Mouse (Mus musculus): ENCODE results near the gene Btbd9.

Gene Btbd9

GRCm38 (mm10) chr17:30244651-30245307, 331.5 kb downstream of the Btbd9 start:
- DNase-seq (ENCODE audit: low read depth, low spot score), result no peak

DNA sequence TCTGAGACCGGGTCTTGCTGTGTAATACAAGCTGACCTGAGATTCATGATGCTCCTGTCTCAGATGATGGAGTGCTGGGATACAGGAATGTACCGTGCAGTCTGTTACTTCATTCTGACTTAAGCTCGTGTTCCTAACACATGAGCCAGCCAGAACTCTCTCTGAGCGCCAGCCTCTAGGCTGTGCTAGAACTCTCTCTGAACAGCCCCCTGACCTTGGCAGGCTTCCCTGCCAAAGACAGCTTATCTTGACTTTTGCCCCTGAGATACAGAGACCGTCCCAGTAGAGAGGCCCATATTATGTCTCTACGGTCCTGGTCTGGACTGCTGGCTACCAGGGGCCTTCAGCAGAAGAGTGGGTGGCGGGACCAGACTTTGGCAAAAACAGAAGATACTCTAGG, 332.7 kb downstream of the Btbd9 start:
- no peak for DNase-seq (ENCODE audit: low read depth, low spot score)

DNA sequence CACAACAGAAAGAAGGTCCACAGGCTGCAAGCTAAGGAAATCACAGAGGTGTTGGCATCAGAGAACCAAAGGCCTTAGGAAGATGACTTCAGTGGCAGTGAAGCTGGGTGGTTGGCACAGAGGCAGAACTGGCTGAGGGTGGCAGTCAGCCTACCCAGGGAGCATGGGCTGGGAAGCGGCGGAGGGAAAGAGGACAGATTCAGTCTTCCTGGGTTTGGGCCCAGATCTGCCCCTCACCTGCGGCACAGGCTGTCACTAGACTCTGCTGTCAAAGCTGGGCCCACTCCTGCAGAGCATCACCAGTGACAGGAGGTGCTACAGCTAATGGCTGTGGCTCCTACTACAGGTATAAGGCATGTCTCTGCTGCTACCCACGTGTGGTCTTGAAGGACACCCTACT, 333.6 kb downstream of the Btbd9 start:
- DNase-seq (ENCODE audit: low read depth, low spot score), result no peak

DNA sequence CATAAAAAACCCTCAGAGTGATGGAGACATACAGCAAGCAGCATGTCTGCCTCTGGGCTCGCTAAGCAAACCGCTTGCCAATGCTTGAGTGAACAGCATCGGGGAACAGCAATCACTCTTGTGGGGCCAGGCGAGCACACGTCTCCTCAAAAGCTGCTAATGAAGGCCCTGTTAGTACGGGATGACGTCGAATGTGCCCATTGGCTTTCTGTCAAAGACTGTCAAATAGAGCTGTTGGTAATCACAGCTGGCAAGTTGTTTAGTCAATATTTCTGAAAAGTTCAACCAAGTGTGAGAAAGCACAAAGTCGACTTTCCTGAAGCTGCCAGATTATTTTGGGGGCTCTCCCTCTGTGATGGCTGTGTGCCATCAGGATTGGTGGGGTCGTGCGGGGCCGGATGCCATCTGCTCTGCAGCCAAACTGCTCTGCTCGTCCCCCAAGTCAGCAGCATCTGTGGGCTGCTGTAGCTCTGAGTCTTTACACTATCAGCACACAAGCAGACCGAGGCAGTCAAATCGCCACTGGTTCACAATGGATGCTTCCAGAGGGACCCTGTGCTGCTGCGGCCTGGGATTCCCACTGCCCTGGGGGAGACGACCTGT, 334.5 kb downstream of the Btbd9 start:
- no peak for DNase-seq (ENCODE audit: low read depth, low spot score)

- no peak for DNase-seq (ENCODE audit: low read depth, low spot score)
Measured at GRCm38 (mm10) chr17:30241061-30241460, 335.2 kb downstream of the Btbd9 start.

GRCm38 (mm10) chr17:30240659-30241058, 335.6 kb downstream of the Btbd9 start:
- DNase-seq (ENCODE audit: low read depth, low spot score), result no peak

DNA sequence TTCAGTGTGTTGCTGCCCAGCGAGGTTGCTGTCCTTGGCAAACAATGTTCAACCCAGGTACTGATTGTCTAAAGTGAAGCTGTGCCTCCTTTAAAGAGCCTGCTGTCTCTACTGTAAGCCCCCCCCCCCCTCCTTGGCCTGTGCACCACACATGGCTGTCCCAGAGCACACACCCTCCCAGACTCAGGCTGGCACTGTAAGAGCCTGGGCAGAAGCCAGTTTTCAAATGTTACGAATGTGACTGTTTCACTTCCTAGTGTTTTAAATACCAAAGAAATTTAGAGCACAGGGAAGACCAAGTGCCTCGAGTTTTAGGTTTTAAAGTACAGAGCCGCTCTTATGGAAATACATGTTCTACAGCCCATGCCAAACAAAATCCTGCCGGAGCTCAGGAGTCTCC, 336.8 kb downstream of the Btbd9 start:
- no peak for DNase-seq (ENCODE audit: low read depth, low spot score)

DNA sequence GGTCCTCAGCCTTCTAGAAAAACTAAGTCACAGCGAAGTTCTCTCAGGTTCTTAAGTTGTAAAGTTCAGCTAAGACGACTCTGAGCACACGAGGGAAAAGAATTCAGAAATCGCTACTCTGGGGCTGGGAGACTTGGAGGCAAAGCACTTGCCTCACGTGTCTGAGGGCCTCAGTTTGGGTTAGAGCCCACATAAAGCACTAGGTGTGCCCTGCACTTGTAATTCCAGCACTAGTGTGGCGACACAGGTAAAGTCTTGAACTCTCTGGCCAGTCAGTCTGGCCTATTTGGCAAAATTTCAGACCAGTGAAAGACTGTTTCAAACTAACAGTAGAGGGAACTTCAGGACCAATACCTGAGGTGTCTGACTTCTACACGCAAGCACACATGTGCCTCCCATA, 338.7 kb downstream of the Btbd9 start:
- no peak for DNase-seq (ENCODE audit: low read depth, low spot score)

DNA sequence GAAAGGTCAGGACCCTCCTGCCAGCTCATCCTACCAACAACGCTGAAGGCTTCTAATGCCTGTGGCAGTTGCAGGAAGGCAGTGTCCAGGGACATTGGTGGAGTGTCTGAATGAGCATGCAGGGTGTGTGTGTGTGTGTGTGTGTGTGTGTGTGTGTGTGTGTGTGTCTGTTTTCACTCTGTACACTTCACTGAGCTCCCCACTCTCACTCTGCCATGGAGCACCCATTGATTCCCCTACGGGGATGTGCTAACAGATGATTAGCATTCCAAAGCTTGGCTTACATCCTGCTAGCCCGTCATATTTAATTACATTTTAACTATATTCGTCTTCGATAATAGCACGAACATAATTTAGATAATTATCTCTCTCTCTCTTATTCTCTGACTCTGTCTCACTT, 339.7 kb downstream of the Btbd9 start:
- no peak for DNase-seq (ENCODE audit: low read depth, low spot score)

DNA sequence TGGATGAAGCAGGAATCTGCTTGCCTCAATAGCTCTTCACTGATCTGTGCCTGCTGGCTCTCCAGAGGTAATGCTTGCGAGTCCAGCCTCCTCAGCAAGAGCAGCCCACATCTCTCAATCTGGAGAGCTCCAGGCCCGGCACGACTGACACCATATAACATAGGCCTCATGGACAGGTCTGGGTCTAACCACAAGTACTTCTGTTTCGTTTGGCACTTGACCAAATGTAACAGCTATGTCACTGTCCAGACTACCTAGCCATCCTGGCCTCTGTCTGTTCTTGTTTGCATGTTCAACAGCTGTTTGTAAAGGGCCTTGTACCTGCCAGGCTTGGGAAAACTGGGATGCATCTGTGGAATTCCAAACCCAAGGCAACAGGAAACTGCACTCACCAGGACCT, 340.9 kb downstream of the Btbd9 start:
- DNase-seq (ENCODE audit: low read depth, low spot score), result no peak

DNA sequence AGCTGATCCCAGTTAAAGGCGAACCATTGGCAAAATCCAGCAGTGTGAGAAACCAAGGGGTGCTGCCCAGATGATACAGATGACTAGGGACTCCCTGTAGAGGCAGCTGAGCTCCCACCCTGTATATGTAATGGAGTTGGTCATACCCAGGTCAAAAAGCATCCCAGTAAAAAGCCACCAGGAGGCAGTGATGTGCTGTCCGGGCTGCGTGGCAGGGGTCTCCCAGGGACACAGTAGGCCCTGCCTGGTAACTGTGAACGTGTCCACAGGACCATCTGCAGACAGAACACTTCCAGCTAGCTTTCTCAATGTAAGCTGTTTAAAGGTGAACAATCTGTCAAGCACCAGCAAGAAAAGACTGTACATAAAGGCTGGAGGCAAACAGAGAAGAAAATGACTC, 343.6 kb downstream of the Btbd9 start:
- DNase-seq (ENCODE audit: low read depth, low spot score), result no peak

DNA sequence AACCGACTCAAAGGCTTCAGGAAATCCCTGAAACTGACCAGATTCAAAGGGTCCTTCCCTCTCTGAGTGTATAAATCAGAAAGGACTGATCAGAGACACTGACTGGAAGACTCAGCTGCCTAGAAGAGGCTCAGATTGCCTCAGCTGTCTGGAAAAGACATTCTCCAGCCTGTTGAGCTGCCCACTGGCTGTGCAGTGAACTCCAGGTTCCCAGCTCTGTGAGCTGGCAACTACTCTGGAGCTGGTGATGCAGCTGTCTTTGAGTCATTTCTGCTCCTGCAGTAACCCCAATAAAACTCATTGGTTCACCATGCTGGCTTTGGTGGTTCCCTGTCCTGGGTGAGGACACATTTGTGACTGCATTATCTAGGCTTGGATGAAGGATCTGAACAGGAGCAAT, 344.8 kb downstream of the Btbd9 start:
- DNase-seq (ENCODE audit: low read depth, low spot score), result no peak

- no peak for DNase-seq (ENCODE audit: low read depth, low spot score)
Measured at GRCm38 (mm10) chr17:30230428-30230827, 345.9 kb downstream of the Btbd9 start.

GRCm38 (mm10) chr17:30228439-30229215, 347.7 kb downstream of the Btbd9 start:
- DNase-seq (ENCODE audit: low read depth, low spot score), result no peak

DNA sequence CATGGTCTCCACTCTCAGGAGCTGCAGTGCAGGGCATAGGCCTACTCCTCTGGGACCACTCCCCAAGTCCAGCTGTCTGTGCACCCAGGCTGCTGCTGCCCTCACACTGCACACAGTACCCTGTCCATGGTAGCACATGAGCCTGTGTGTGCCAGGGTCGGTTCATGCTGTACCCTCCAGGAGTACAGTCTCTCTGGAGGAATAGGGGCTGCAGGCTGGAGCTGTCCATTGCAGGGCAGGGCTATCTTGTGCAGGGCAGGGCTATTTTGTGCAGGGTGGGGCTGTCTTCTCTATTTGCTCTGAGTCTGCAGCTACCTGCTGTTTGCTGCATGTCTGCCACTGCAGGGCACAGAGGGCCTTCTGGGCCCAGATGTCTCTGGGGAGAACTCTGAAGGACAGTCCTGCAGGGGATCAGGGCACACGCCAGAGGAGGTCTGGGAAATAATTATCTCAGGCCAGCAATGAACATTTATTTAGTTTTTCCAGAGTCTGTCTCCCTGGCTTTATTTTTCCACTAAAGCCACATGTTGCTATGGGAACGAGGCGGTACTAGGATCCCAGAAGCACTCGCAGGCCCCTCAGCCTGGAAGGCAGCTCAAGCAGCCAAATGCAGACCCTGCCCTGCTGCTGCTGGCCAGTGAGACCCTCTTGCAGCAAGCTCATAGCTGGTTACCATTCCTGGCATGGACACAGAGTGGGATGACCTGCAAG, 351.1 kb downstream of the Btbd9 start:
- no peak for DNase-seq (ENCODE audit: low read depth, low spot score)

DNA sequence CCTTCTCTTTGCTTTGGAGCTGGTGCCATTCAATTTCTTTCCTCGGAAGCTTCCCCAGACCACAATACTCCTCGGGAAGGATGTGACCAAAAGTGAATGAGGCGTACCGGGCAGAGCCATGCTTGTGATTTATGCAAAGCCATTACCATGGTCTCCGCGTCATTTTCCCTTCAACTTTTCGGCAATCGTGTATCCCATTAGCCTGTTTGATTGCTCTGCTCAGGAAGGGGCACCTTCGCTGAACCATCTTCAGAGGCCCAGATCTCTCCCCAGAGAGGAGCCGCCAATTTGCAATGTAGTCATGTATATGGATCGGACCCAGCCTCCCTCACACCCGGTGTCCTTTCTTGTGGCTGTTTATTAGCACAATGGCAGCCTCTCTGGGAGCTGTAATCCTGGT, 353.5 kb downstream of the Btbd9 start:
- DNase-seq (ENCODE audit: low read depth, low spot score), result no peak

GRCm38 (mm10) chr17:30222361-30222760, 353.9 kb downstream of the Btbd9 start:
- DNase-seq (ENCODE audit: low read depth, low spot score), result no peak

- no peak for DNase-seq (ENCODE audit: low read depth, low spot score)
Measured at GRCm38 (mm10) chr17:30221677-30222076, 354.6 kb downstream of the Btbd9 start.

DNA sequence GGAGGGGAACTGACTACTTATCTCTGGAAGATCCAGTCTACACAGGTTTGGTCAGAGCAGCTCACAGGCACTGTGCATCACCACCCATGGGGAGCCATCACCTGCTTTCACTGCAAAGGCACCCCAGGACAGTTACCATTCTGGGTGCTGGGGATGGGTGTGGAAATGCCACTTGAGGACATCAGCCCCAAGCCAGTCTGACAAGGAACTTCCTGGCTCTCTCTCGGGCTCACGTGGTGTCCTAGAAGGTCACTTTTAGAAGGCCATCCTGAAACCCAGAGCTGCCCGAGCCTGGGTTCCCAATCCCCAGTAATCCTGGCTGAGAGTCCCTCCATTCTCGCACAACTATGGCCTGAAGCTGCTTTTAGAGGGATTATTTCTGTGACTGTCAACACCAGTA, 360.5 kb downstream of the Btbd9 start:
- no peak for DNase-seq (ENCODE audit: low read depth, low spot score)

DNA sequence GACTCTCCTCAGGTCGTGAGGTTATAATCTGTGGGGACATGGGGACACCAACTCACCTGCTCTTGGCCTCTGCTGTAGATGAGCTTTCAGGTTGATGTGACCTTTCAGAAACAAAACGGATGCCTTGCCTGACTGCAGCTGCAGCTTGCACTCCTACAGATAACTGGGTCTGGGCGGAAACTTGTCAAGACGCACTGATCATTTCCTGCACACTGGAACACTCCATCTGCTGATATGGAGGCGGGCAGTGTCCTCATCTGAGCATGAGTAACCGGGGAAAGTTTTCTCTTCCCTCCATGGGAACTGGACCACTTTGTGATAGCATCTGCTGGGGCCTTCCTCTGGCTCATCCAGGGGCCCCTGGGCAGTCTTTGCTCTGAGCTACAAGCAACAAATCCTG, 361.9 kb downstream of the Btbd9 start:
- DNase-seq (ENCODE audit: low read depth, low spot score), result peak; percentile 58

- DNase-seq (ENCODE audit: low read depth, low spot score), result no peak
Measured at GRCm38 (mm10) chr17:30213371-30213770, 362.9 kb downstream of the Btbd9 start.

GRCm38 (mm10) chr17:30212647-30213046, 363.6 kb downstream of the Btbd9 start:
- DNase-seq (ENCODE audit: low read depth, low spot score), result no peak

Measured in CD4-positive, CD25-positive, alpha-beta regulatory T cell, adult 2 months (primary cell).